Mouse (Mus musculus) adipose tissue, adult 10 weeks (tissue): ENCODE measurements around the gene Scgb2b21. TPM values are rescaled to one million over a fixed set of nuclear protein-coding genes. Genes with fewer than 3 reads are reported as not detected.

Experiments used
- polyA plus RNA-seq: library from polyadenylated mRNA; stranded (reverse); fragments of 350-450 nt; fragmentation: Illumina TruSeq; extraction: RNeasy Lipid Tissue Mini Kit (QIAGEN cat#74804); gene quantifications from one replicate; pipeline ENCODE4 v1.2.3, GENCODE M21; 2014; ENCODE audit warnings: low read depth, low replicate concordance

Gene Scgb2b21
- polyA plus RNA-seq: not detected

GRCm38 (mm10) chr7:33520358-33520757 is at the start of gene Scgb2b21:
TSS of gene Scgb2b21 (minus strand) at chr7:33520458.

Other genes starting within 250 kb of the Scgb2b21 start
- not detected for gene Scgb2b19, start 240.1 kb downstream of the Scgb2b21 start, polyA plus RNA-seq
- not detected for gene Scgb1b19, start 233.2 kb downstream of the Scgb2b21 start, polyA plus RNA-seq
- not detected for gene Scgb2b20, start 154.1 kb downstream of the Scgb2b21 start, polyA plus RNA-seq
- not detected for gene Scgb1b20, start 147.2 kb downstream of the Scgb2b21 start, polyA plus RNA-seq
- not detected for gene Scgb2b24, start 218.9 kb upstream of the Scgb2b21 start, polyA plus RNA-seq
- gene Scgb1b24, start 223.3 kb upstream of the Scgb2b21 start, polyA plus RNA-seq: not detected